Mouse (Mus musculus): ENCODE measurements at regions not wholly inside any gene's neighbourhood (a gene's known extent, or its start where the extent isn't known, plus 50 kb on each side); places are given as distances from the start of the nearest gene placed in this dataset.

DNA sequence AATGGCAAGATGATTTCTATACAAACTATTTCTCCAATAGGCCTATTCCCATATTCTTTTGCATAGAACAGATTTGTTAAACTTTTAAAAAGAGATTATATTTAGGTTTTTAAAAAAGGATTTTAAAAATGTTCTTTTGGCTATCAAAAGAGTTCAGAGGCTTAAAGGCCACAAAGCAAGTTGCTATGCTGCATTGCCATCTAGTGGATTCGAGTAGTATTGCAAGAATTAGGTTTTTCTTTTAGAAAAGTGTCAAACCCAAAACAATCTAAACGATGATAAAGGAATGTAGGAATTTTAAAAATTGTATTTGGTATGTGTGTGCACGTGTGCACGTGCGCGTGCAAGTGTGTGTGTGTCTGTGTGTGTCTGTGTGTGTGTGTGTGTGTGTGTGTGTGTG, 73.0 kb upstream of the Ifngr1 start:
- peak; percentile 6; the same call in 1 of the 2 replicates for TF ChIP-seq CTCF (IDR thresholded peaks at IDR 0.05; ENCODE audit: extremely low read depth, insufficient read depth, low read length)
- no peak for TF ChIP-seq POLR2A (IDR thresholded peaks at IDR 0.05; ENCODE audit: extremely low read depth, insufficient read depth, low read length)

Measured in cortical plate, adult 2 months (tissue).